In the genomic region with DNA sequence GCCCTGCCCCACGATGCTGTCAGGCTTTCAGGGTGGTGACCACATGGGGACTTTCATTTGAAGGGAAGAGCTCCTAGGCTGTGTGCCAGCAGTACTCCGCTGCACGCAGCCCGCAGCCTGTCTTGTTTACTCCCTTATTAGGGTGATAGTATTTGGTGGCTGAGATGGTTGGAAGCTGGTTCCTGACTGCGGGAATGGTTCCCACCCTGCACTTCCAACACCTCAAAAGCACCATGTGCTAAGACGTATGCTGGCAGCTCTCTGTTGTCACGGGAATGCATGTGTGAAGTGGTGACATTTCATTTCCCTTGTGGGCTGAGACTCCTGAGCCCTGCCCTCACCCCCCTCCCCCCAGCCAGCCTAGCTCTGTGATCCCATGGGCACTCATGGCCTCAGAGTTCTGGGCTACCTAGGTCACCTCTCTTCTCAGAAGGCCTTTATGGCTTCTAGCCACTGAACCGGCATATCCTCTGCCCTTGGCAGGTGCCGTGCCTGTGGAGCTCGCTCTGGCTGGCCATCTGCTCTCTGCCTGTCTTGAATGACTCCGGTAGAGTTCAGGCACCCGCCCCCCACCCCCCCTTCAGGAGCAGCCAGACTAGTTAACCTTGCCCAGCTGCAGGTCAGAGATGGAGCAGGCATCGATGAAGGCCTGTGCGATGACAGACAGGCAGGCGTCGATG, we compare ENCODE assay signal across 8 mouse cellular contexts. TPM values are rescaled to one million over a fixed set of nuclear protein-coding genes. Genes with fewer than 3 reads are reported as not detected.
A peak's percentile ranks its signal among the peaks of the same experiment; 100 is the strongest.
DNase-seq lines count a peak whose midpoint lies in the region; ATAC-seq and TF ChIP-seq lines count a peak whose summit lies in the region.
"Had no signal": no experiment of that assay in that cellular context is flagged by ENCODE, and none has a peak within 500 bp of the region (broad histone marks: within the 10 kb centered on the region; RNA-seq: fewer than 3 reads in every experiment).

No protein-coding gene starts in this region.

- H3K9me3 ChIP-seq in forebrain, embryonic 13.5 days (replicated peaks), result no peaks in the 10 kb centered on the region
- no peaks in the 10 kb centered on the region for H3K9me3 ChIP-seq in hindbrain, embryonic 13.5 days
- no peaks in the 10 kb centered on the region for H3K9me3 ChIP-seq in limb, embryonic 14.5 days (ENCODE audit: control insufficient read depth, low read length)
- no peaks in the 10 kb centered on the region for H3K9me3 ChIP-seq in stomach, embryonic 15.5 days

- H3K4me1 ChIP-seq in forebrain, embryonic 13.5 days, result peaks cover 26% of the 10 kb centered on the region
- H3K4me1 ChIP-seq in hindbrain, embryonic 13.5 days (replicated peaks), result peaks cover 30% of the 10 kb centered on the region
- peaks cover 23% of the 10 kb centered on the region for H3K4me1 ChIP-seq in limb, embryonic 14.5 days (ENCODE audit: control insufficient read depth, insufficient read depth, low read length)
- H3K4me1 ChIP-seq in stomach, embryonic 15.5 days, result peaks cover 33% of the 10 kb centered on the region

- H3K4me2 ChIP-seq in forebrain, embryonic 13.5 days, result no peak overlapping the region
- H3K4me2 ChIP-seq in hindbrain, embryonic 13.5 days, result no peak overlapping the region
- no peak overlapping the region for H3K4me2 ChIP-seq in limb, embryonic 14.5 days (replicated peaks; ENCODE audit: low read depth, low read length, severe bottlenecking)
- H3K4me2 ChIP-seq in stomach, embryonic 15.5 days, result no peak overlapping the region

- H3K27ac ChIP-seq in forebrain, embryonic 13.5 days, result peak overlapping the region; percentile 78
- peak overlapping the region; percentile 18; the same call in 1 of the 2 replicates for H3K27ac ChIP-seq in hindbrain, embryonic 13.5 days
- H3K27ac ChIP-seq in limb, embryonic 14.5 days (replicated peaks; ENCODE audit: low read depth, low read length), result no peak overlapping the region
- peak overlapping the region; percentile 79 for H3K27ac ChIP-seq in stomach, embryonic 15.5 days

- WGBS in forebrain, embryonic 13.5 days, result 43% methylated on average over 16 of the region's 16 CpGs
- WGBS in hindbrain, embryonic 13.5 days, result 33% methylated on average over 16 of the region's 16 CpGs
- WGBS in limb, embryonic 14.5 days, result 33% methylated on average over 16 of the region's 16 CpGs
- 40% methylated on average over 16 of the region's 16 CpGs for WGBS in stomach, embryonic 15.5 days

- no peak for TF ChIP-seq POLR2A in brain, embryonic 14.5 days (IDR thresholded peaks at IDR 0.05; ENCODE audit: borderline replicate concordance, extremely low read depth, insufficient read depth, insufficient read length, poor library complexity, severe bottlenecking)
- no peak for TF ChIP-seq POLR2A in limb, embryonic 14.5 days (IDR thresholded peaks at IDR 0.05; ENCODE audit: borderline replicate concordance, extremely low read depth, insufficient read depth, insufficient read length)

- ATAC-seq in forebrain, embryonic 13.5 days, result peak; percentile 75
- no peak for ATAC-seq in hindbrain, embryonic 13.5 days (ENCODE audit: low FRiP score)
- no peak for ATAC-seq in limb, embryonic 14.5 days (ENCODE audit: low FRiP score, low read depth)
- peak; percentile 18; the same call in 1 of the 2 replicates for ATAC-seq in stomach, embryonic 15.5 days (ENCODE audit: insufficient read depth, low FRiP score, low read depth)
- no peak for ATAC-seq in megakaryocyte-erythroid progenitor cell, adult 5-6 weeks (replicated peaks; ENCODE audit: low FRiP score, low TSS enrichment, poor library complexity, severe bottlenecking)

- H3K4me3 ChIP-seq in forebrain, embryonic 13.5 days, result no peak overlapping the region
- H3K4me3 ChIP-seq in hindbrain, embryonic 13.5 days, result no peak overlapping the region
- H3K4me3 ChIP-seq in limb, embryonic 14.5 days (replicated peaks; ENCODE audit: low read length), result no peak overlapping the region
- H3K4me3 ChIP-seq in stomach, embryonic 15.5 days (replicated peaks), result no peak overlapping the region

- TF ChIP-seq CTCF in brain, embryonic 14.5 days (IDR thresholded peaks at IDR 0.05; ENCODE audit: borderline replicate concordance, extremely low read depth, insufficient read depth, insufficient read length), result no peak

- H3K27me3 ChIP-seq in forebrain, embryonic 13.5 days, result no peaks in the 10 kb centered on the region
- no peaks in the 10 kb centered on the region for H3K27me3 ChIP-seq in hindbrain, embryonic 13.5 days
- no peaks in the 10 kb centered on the region for H3K27me3 ChIP-seq in limb, embryonic 14.5 days (ENCODE audit: control insufficient read depth, insufficient read depth, low read length)
- no peaks in the 10 kb centered on the region for H3K27me3 ChIP-seq in stomach, embryonic 15.5 days (replicated peaks)

- no peak overlapping the region for H3K9ac ChIP-seq in forebrain, embryonic 13.5 days
- peak overlapping the region; percentile 13; the same call in 1 of the 2 replicates for H3K9ac ChIP-seq in hindbrain, embryonic 13.5 days
- peak overlapping the region; percentile 40; the same call in 1 of the 2 replicates for H3K9ac ChIP-seq in limb, embryonic 14.5 days (ENCODE audit: low read depth, low read length, severe bottlenecking)
- no peak overlapping the region for H3K9ac ChIP-seq in stomach, embryonic 15.5 days

- no peaks in the 10 kb centered on the region for H3K36me3 ChIP-seq in forebrain, embryonic 13.5 days (ENCODE audit: poor library complexity, severe bottlenecking)
- no peaks in the 10 kb centered on the region for H3K36me3 ChIP-seq in hindbrain, embryonic 13.5 days
- H3K36me3 ChIP-seq in limb, embryonic 14.5 days (ENCODE audit: control insufficient read depth, insufficient read depth, low read length), result no peaks in the 10 kb centered on the region
- no peaks in the 10 kb centered on the region; the same call in 1 of the 2 replicates for H3K36me3 ChIP-seq in stomach, embryonic 15.5 days

- DNase-seq in NIH3T3 (ENCODE audit: low read depth), result peak; percentile 25
- peak; percentile 88 for DNase-seq in brain, embryonic 14.5 days (ENCODE audit: low read depth)
- DNase-seq in limb, embryonic 14.5 days (ENCODE audit: low spot score), result peak; percentile 26

RNA-seq across cellular contexts. Expression of gene H1foo, which starts 12.3 kb away (rescaled TPM):
- not detected in 2 replicates for polyA plus RNA-seq in brain, embryonic 14.5 days (2012; rRNA removed)
- not detected in 2 replicates for polyA plus RNA-seq in forebrain, embryonic 13.5 days (2015; fragmentation: Nextera tagmentation; extraction: Ambion mirVana)
- not detected in 2 replicates for polyA plus RNA-seq in hindbrain, embryonic 13.5 days (2015; fragmentation: Nextera tagmentation; extraction: Ambion mirVana)
- polyA plus RNA-seq in limb, embryonic 14.5 days (2012; rRNA removed), result not detected in 2 replicates
- not detected in 2 replicates for polyA plus RNA-seq in limb, embryonic 14.5 days (2014; fragmentation: Nextera tagmentation; extraction: Ambion mirVana)
- not detected in 2 replicates for polyA plus RNA-seq in stomach, embryonic 15.5 days (2015; fragmentation: Nextera tagmentation; extraction: Ambion mirVana)
- total RNA-seq in megakaryocyte-erythroid progenitor cell, adult 5-6 weeks (2014; fragmentation: Nextera tagmentation), result not detected in 2 replicates
- not detected in 2 replicates for total RNA-seq in megakaryocyte-erythroid progenitor cell, adult 5-6 weeks (2017)
- total RNA-seq: left cerebral cortex, postnatal 10 days had no signal

RNA-seq across cellular contexts. Expression of gene Rho, which starts 25.5 kb away (rescaled TPM):
- polyA plus RNA-seq in brain, embryonic 14.5 days (2012; rRNA removed), result 1.9 and 2.1 TPM in 2 replicates
- 0.10 and 0.17 TPM in 2 replicates for polyA plus RNA-seq in forebrain, embryonic 13.5 days (2015; fragmentation: Nextera tagmentation; extraction: Ambion mirVana)
- polyA plus RNA-seq in hindbrain, embryonic 13.5 days (2015; fragmentation: Nextera tagmentation; extraction: Ambion mirVana), result 0.21 and 0.58 TPM in 2 replicates
- polyA plus RNA-seq in limb, embryonic 14.5 days (2012; rRNA removed), result 0.67 and 1.1 TPM in 2 replicates
- polyA plus RNA-seq in limb, embryonic 14.5 days (2014; fragmentation: Nextera tagmentation; extraction: Ambion mirVana), result 0.22 TPM in 1 of 2 replicates, not detected in the other
- 0.15 and 0.31 TPM in 2 replicates for polyA plus RNA-seq in stomach, embryonic 15.5 days (2015; fragmentation: Nextera tagmentation; extraction: Ambion mirVana)
- not detected in 2 replicates for total RNA-seq in megakaryocyte-erythroid progenitor cell, adult 5-6 weeks (2014; fragmentation: Nextera tagmentation)
- not detected in 2 replicates for total RNA-seq in megakaryocyte-erythroid progenitor cell, adult 5-6 weeks (2017)

RNA-seq across cellular contexts. Expression of gene Plxnd1, which starts 37.7 kb away (rescaled TPM):
- 34.7 and 38.5 TPM in 2 replicates for polyA plus RNA-seq in brain, embryonic 14.5 days (2012; rRNA removed)
- 14.3 and 19.7 TPM in 2 replicates for polyA plus RNA-seq in forebrain, embryonic 13.5 days (2015; fragmentation: Nextera tagmentation; extraction: Ambion mirVana)
- polyA plus RNA-seq in hindbrain, embryonic 13.5 days (2015; fragmentation: Nextera tagmentation; extraction: Ambion mirVana), result 9.1 and 11.3 TPM in 2 replicates
- 61.9 and 74.1 TPM in 2 replicates for polyA plus RNA-seq in limb, embryonic 14.5 days (2012; rRNA removed)
- 39.1 and 50.4 TPM in 2 replicates for polyA plus RNA-seq in limb, embryonic 14.5 days (2014; fragmentation: Nextera tagmentation; extraction: Ambion mirVana)
- polyA plus RNA-seq in stomach, embryonic 15.5 days (2015; fragmentation: Nextera tagmentation; extraction: Ambion mirVana), result 31.3 and 37.7 TPM in 2 replicates
- total RNA-seq in megakaryocyte-erythroid progenitor cell, adult 5-6 weeks (2014; fragmentation: Nextera tagmentation), result 0.72 and 1.6 TPM in 2 replicates
- total RNA-seq in megakaryocyte-erythroid progenitor cell, adult 5-6 weeks (2017), result 0.11 and 1.4 TPM in 2 replicates

Comparison
In these comparisons a context has a peak if more than half of its experiments do, and no peak if none do; other contexts are left out.
1. DNase-seq: peak in every context shown above with its lines; median percentile 88 in brain, embryonic 14.5 days; 26 in limb, embryonic 14.5 days; 25 in NIH3T3.
2. ATAC-seq: peak in forebrain, embryonic 13.5 days (single experiment) and stomach, embryonic 15.5 days (single experiment); none in hindbrain, embryonic 13.5 days (single experiment), limb, embryonic 14.5 days (single experiment) and megakaryocyte-erythroid progenitor cell, adult 5-6 weeks (single experiment).
3. H3K9ac ChIP-seq: peak in hindbrain, embryonic 13.5 days (single experiment) and limb, embryonic 14.5 days (single experiment); none in forebrain, embryonic 13.5 days (single experiment) and stomach, embryonic 15.5 days (single experiment).